Mouse (Mus musculus): ENCODE measurements around the gene Axin1.
A peak's percentile ranks its signal among the peaks of the same experiment; 100 is the strongest.
"Not testable (repeated sequence)": the region's sequence is repeated elsewhere in the genome, so short reads cannot be mapped to it uniquely, and the experiment has no call there.

The Axin1 gene

DNA sequence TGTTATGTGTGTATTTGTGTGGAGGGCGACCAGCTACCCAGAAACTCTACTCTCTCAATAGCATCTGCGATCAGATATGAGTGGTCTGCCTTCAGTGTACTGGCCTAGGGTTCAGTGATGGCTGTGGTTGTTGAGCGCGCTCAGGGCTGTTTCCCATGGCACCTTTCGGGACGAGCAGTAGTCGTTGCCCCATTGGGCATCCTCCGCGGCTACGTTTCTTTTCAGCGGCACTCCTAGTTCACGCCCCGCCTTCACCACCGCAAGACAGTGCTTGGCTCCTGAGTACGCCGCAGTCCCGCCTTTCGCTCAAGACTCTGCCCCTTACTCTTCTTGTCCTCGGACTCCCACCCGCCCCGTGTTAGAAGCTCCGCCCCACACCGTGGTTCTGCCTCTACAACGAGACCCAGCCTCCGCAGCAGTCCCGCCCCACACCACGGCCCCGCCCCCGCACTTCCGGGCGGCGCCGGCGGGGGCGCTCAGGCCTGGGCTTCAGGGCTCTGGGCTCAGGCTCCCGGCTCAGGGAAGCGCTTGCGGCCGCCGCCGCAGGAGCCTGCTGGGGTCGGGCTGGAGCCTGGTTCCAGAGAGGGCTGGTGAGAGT is at the start of gene Axin1:
Gene Axin1 (plus strand): TSS at position 450 of the 598 bp plus-strand sequence.
- peak; percentile 89 to 91 for DNase-seq (ENCODE audit: low spot score in 2 of 2)

GRCm38 (mm10) chr17:26089905-26090632 is 48.4 kb upstream of the Axin1 start, which contains the start of gene Decr2:
TSS of gene Decr2 (minus strand) at chr17:26090337.
- peak; percentile 88 to 91 for DNase-seq (ENCODE audit: low spot score in 2 of 2)

- DNase-seq (ENCODE audit: low spot score in 2 of 2) = no peak
Measured at GRCm38 (mm10) chr17:26094531-26095110, 43.9 kb upstream of the Axin1 start.

- DNase-seq (ENCODE audit: low spot score in 2 of 2) = peak in 1 of 2 experiments; percentile 64
Measured at GRCm38 (mm10) chr17:26095121-26095740, 43.3 kb upstream of the Axin1 start, which contains the start of gene Nme4. TSS of gene Nme4 (minus strand) at chr17:26095602.

- DNase-seq (ENCODE audit: low spot score in 2 of 2) = no peak
Measured at GRCm38 (mm10) chr17:26098461-26098860, 40.0 kb upstream of the Axin1 start.

DNA sequence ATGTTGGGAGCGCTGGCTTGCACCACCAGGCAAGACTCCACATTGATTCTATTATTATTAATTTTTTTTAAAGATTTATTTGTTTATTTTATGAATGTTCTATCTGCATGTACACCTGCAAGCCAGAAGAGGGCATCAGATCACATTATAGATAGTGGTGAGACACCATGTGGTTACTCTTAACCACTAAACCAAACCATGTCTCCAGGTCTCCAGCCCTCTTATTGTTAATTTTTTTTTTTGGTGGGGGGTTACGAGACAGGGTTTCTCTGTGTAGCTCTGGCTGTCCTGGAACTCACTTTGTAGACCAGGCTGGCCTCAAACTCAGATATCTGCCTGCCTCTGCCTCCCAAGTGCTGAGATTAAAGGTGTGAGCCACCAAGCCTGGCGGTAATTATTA is 39.2 kb upstream of the Axin1 start:
- not testable (repeated sequence) for DNase-seq (ENCODE audit: low spot score in 2 of 2)

DNA sequence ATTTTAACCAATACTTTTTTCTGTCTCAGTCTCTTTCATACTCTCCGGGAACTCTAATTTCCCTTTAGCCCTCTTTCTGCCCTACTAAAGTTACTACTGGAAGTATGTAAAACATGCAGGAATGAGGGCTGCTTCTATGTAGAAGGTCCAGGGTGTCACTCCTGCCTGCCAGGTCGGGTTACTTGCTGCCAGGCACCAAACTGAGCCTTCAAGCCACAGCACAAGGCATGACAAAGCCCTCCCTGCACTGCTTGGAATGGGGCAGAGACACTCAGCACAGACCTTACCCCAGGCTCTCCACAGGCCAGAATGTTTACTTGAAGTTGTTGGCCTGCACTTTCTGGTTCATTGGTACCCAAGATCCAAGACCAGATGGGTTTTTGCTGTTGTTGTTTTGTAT is 38.3 kb upstream of the Axin1 start:
- no peak for DNase-seq (ENCODE audit: low spot score in 2 of 2)

DNA sequence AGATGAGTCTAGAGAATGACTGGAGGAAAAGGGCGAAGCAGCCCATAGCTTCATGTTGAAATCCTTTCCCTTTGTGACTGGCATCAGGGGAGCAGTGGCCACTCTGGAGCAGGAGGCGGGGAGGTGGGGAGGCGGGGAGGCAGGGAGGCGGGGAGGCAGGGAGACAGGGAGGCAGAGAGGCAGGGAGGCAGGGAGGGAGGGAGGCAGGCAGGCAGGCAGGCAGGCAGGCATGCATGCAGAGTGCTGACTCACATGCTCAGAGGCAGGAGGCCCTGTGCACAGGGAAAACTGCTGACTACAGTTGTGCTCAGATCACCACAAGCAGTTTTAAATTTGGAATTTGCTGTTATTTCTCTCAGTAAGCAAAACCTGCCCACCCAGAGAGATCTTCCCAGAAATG is 37.0 kb upstream of the Axin1 start:
- DNase-seq (ENCODE audit: low spot score in 2 of 2) = no peak

- no peak for DNase-seq (ENCODE audit: low spot score in 2 of 2)
Measured at GRCm38 (mm10) chr17:26105619-26106018, 32.9 kb upstream of the Axin1 start.

- DNase-seq (ENCODE audit: low spot score in 2 of 2) = no peak
Measured at GRCm38 (mm10) chr17:26110156-26110555, 28.3 kb upstream of the Axin1 start.

DNA sequence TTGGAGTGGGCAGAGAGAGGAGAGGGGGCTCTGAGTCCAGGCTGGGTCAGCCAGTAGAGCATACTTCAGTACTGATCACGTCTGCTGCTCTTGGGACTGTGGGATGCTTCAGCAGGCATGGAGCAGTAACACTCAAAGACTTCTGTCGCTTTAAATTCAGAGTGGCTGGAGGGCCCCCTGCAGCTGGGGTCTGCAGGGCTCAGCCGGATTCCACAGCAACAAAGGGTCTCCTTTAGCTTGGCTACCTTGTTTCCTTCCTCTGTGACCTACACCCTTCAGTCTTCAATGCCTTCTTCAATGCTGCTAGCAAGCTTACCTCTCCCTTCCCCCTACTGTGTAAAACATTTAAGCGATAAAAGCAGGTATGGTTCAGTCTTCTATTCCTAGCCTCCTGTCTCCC is 27.5 kb upstream of the Axin1 start:
- no peak for DNase-seq (ENCODE audit: low spot score in 2 of 2)

DNA sequence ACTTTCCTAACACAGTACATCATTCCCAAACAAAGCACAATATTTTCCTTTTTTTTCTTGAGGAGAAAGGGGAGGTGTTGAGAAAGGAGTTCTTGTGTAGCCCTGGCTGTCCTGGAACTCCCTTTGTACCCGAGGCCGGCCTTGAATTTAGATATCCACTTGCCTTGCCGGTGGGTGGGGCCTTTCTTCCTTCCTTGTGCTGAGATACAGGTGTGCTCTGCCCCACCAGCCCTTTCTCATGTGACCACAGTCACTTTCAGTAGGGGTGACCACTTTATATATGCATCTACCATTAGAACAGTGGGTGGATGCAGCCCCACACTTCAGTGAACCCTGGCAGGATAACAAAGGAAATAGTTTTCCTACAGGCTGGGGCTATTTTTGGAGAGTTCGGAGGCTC is 26.8 kb upstream of the Axin1 start:
- no peak for DNase-seq (ENCODE audit: low spot score in 2 of 2)

GRCm38 (mm10) chr17:26112751-26113150 is 25.7 kb upstream of the Axin1 start:
- DNase-seq (ENCODE audit: low spot score in 2 of 2) = no peak

- DNase-seq (ENCODE audit: low spot score in 2 of 2) = peak; percentile 67 to 82
Measured at GRCm38 (mm10) chr17:26113181-26113948, 25.1 kb upstream of the Axin1 start, which contains the start of gene Tmem8. TSS of gene Tmem8 (plus strand) at chr17:26113299.

DNA sequence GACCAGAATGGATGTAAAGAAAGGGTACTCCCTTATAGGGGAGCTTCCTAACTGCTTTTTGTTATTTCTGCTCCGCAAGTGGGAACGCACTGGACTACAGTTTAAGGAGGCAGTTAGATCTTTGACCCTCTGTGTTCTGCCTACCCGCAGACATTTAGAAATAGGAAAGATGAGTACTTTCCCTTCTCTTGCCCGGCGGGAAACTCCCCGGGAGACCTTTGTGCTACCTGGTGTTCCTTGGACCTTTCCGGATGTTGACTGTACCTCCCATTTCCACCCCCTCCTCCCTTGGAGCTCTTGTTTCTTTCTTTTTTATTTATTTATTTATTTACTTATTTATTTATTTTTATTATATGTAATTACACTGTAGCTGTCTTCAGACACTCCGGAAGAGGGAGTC is 24.4 kb upstream of the Axin1 start:
- DNase-seq (ENCODE audit: low spot score in 2 of 2) = no peak

- DNase-seq (ENCODE audit: low spot score in 2 of 2) = not testable (repeated sequence)
Measured at GRCm38 (mm10) chr17:26114461-26114860, 24.0 kb upstream of the Axin1 start.

DNA sequence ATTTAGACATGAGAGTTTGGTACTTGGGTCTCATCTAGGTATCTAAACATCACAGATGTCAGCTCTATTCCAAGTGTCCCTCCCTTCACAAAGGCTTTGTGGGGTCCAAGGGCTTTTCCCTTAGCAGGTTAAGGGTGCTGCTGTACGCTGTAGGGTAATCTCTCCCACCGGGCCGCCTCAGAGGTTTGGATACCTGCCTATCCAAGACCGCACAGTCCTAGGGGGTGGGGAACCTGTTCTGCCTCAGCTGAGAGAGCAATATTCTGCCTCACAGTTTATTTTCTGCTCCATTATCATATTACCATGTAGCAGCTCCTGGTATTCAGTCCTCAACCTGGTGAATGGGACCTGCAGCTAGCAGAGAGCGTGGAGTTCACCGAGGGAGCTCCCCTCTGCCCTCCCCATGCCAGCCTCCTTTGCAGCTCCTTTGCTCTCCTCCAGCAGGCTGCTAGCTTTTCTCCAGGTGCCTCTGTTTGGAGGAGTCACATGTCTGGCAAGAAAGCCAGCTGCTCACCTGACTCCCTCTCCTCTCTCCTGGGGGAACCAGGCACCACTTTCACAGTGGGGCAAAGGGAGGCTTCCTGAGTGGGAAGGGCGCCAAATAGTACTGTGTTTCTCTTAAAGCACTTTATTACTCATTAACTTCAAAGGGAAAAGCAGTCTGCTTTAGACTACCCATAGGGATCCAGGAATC is 23.1 kb upstream of the Axin1 start:
- no peak for DNase-seq (ENCODE audit: low spot score in 2 of 2)

- DNase-seq (ENCODE audit: low spot score in 2 of 2) = no peak
Measured at GRCm38 (mm10) chr17:26115956-26116487, 22.5 kb upstream of the Axin1 start.

- DNase-seq (ENCODE audit: low spot score in 2 of 2) = no peak
Measured at GRCm38 (mm10) chr17:26116503-26117258, 21.8 kb upstream of the Axin1 start.

Data from urinary bladder, adult 18-20 months (tissue).